Mouse (Mus musculus) adrenal gland, adult 18-20 months (tissue): Measurements from ENCODE around the gene Aff3. TPM values are rescaled to one million over a fixed set of nuclear protein-coding genes. Genes with fewer than 3 reads are reported as not detected.

Experiments used
- DNase-seq, 2 experiments: peaks; one replicate each; pipeline ENCODE4 v3.0.0; 2021 to 2022; ENCODE audit warnings: low spot score in 2 of 2
- total RNA-seq, 2 experiments: library from RNA; stranded (reverse); gene quantifications; 1 replicate in 1 of 2; 2 replicates in 1 of 2; pipeline ENCODE4 v1.2.3; 2021

Aff3 gene
- total RNA-seq, 2 experiments from 2014 or later, result 2.2 to 2.8 TPM

DNA sequence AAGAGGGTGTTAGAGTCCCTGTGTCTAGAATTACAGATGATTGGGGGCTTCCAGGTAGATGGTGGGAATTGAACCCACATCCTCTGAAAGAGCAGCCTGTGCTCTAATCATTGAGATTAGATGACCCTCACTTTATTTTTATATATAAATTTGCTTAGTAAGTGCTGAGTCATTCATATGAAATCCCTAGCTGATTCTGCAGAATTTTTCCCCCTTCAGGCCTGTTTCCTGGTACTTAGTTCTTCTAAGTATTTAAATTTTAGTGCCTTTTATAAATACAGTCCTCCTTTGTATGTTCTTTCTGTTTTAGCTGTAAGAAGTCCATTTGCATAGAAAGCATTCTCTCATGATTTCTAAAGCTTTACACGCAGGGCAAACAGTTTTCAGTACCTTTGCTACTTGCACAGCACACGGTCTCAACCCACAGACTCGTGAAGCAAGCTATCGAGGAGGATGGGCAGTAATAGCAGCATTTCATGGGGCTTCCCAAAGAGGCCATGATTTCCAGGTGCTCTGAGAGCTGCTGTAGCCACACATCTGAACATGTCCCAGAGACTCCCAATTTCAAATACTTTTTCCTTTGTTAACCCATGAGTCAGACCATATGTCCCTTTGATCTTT, 5.7 kb downstream of the Aff3 start:
- no peak for DNase-seq

DNA sequence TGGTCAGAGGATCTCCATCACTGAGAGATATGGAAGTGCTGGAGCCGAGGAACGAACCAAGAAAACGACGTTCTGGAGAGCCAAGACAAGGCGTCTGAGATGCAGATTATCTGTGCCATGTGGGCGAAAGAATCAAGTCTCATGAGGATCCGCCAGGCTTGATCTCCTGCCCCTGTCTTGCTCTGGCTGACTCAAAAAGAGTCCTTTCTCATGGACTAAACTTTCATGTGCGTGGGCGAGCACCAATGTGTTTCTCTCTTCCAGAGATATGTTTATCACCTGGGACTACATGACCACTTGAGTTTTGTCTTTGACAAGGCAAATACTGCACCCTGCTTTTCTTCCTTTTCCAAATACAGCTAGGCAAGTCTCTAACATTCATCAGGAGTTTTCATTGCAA, 6.4 kb downstream of the Aff3 start:
- DNase-seq, result no peak

DNA sequence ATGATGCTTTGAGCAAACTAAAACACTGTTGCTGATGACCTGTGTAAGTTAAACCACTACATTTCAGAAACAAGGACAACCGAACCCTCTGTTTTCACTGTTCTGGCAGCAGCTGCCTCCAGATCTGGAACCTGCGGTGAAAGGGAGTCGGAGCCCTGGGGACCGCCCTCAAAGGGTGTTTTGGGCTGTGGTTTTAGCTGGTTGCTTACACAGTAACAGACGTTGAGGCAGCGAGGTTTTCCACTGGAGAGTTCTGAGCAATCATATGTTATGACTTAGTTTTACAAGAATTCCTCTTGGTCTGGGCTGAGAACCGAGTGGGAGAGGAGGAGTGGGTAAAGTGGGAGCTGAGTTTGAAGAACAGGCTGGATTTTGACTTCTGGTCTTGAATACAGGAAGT, 7.1 kb downstream of the Aff3 start:
- no peak for DNase-seq

DNA sequence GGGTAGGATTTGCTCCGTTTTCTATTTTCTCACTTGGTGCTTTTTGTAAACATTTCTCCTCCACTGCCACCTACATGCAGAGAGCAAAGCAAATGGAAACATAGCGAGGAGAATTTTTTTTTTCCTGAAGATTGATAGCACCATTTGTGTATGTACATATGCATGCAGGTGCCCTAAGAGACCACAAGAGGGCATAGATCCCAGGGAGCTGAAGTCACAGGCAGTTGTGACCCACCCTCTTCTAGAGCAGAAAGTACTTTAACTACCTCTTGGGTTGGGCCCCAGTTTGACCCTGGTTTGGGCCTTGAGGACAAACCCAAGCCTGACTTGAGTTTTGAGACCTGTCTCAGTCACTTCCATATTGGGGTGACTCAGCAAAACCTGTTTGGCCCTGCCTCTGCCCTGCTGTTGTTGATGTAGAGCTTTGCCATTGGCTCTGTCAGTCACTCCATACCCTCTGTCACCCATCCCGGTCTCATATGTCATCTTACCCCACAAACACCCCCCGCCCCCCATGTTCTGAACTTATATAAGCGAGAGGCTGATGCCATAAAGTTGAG, 9.7 kb downstream of the Aff3 start:
- DNase-seq, result no peak

DNA sequence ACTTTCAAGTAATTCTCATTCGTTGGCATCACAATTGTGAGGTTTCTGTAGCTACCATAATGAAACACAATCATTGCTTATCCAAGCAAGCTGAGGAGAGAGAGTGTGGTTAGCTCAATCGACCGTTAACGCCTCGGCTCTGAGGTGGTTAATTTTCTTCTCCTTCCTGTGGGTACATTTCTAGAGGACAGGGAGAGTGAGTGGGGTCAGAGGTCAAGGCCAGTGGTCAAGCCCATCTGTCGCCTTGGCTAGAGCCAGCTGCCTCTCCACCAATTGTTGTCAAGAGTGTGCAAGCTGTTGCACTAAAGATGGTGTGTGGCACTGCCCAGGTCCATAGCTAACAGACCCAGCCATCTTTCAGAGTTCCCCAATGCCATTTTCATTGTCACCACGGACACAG, 14.7 kb downstream of the Aff3 start:
- DNase-seq, result no peak

DNA sequence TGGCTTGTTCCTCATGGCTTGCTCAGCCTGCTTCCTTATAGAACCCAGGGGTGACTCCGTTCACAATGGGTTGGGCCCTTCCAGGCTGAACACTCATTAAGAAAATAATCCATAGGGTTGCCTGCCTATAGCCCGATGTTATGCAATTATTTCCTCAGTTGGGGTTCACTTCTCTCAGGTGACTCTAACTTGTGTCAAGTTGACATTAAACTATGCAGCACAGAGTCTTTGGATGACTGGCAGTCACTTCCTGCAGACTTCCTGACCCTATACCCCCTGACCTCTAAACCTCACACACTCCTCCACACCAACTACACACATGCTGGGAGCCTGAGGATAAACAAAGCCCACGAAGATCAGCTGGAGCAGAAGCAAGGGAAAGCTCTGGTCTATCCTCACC, 15.6 kb downstream of the Aff3 start:
- DNase-seq, result no peak

DNA sequence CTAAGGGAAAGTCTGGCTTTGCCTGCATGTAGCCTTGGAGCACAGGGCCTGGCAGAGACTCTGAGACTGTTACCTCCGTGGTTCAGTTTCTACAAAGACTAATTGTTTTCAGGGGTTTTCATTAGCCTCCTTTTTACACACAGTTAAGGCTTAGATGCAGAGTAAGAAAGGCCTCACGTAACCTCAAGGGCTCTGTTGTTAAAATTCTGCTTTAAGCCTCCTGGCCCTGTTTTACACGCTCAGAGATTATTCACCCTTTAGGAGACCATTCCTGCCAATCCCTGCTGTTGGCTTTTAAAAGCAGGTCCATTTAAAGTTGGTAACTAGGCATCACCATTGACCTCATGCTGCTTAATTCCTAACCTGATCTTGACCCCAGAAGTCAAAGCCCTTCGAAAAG, 22.5 kb downstream of the Aff3 start:
- DNase-seq, result no peak

DNA sequence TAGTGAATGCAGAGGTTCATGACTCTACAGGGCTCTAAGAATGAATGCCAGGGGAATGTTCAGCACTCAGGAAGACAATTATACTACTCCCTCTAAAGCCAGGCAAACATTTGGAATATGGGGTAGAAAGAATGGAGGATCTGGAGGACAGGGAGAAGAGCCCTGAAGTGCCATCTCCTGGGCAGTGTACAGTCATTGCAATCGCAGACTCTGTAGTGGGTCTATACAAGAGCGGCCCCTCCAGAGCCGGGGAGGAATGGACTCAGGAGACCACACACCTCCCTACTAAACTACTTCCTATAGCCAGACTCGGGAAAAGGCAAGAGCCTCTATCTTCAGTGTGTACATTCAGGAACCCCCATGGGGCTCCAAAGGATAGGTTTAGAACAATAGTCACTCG, 25.1 kb downstream of the Aff3 start:
- DNase-seq, result no peak

DNA sequence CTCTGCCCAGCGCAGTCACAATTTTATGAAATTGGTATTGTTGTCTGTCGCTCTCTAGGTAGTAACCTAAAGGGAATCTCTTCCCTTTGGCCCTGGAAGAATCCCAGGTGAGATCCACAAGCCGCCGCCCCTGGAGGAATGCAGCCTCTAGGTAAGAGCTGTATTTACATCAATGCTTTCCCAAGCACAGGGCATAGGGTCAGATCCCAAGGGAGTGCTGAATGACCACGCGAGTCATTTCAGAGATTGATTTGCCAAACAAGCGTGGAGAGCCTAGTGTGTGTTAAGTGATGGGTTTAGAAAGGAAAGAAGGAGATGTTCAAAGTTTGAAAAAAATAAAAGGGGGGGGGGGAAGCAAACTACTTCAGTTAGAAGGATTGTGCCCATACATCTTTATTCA, 29.2 kb downstream of the Aff3 start:
- no peak for DNase-seq

DNA sequence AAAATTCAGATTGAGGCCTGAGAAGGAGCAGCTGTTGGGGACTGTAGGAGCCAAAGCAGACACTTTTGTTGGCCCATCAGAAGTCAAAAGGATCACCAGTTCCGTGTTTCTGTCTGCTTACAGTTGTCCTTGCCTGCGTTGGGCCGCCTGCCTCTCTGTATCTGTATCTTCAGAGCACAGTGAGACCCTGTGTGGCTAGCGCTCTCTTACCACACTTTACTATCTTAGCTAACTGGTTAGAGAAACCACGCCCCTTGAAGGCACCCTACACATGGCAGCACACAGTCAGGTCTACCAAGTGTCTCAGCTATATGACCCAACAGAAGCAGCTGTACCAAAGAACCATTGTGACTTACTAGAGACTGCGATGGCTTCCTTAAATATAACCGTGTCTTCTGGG, 30.7 kb downstream of the Aff3 start:
- DNase-seq, result no peak

DNA sequence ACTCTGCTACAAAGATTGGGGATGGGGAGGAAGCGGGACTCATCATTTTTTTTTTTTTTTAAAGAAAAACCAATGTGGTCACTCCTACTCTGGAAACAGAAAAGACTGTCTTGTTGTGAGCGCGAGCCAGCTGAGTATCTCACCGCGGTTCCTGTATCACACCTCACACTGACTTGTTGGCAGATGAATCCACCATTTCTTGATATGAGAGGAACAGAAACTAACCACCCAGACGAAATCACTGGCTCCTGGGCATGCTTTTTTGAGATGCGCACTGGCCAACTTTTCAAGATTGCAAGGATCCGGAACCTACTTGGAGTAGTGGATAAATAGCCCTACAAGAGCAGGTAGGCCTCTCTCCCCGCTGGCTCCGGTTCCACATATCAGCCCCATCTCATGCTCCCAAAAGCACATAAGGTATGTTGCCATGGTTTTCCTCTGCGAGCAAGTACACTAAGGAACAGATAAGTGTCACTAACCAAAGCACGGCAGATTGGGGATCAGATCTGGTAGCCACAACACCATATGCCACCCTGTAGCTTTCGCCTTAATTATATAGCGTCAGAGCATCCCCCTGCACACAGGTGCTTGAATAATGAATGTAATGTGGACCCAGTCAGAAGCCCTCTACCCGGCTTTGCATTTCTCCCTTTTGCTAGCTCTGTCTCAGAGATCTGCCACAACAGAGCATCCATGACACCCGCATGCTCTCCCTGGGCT, 32.1 kb downstream of the Aff3 start:
- no peak for DNase-seq

DNA sequence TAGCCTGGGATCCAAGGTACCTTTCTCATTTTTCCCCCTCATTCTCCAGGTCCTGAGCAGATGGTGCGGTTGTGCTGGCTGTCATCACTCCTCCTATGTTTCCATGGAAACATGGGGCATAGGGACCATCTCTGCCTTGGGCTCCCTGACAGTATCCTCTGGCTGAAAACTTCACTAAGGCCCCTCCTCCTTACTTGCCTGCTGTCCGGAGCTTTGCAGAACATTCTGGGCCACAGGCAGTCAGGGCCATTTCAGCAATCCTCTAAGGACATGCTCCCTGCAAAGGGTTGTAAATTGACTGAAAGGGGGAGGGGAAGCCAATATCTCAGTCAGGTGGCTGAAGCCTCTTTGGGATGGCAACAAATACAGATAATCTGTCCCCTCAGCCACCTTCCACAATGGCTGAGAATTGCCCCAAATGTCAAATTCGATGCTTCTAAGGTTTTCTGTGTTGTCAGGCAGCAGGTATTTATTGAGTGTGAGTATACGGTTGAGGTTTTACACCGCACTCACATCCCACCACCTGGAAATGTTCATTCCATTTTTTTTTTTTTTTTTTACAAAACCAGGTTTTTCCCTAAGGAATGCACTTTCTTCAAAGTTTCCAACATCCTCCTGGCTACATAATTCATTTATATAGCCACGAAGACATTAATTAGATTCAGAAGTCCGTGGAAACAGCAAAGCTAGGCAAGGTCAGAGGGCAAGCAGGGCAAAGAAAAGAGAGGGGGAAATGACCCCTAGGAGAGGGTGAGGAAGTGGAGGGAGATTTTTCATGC, 33.1 kb downstream of the Aff3 start:
- no peak for DNase-seq

DNA sequence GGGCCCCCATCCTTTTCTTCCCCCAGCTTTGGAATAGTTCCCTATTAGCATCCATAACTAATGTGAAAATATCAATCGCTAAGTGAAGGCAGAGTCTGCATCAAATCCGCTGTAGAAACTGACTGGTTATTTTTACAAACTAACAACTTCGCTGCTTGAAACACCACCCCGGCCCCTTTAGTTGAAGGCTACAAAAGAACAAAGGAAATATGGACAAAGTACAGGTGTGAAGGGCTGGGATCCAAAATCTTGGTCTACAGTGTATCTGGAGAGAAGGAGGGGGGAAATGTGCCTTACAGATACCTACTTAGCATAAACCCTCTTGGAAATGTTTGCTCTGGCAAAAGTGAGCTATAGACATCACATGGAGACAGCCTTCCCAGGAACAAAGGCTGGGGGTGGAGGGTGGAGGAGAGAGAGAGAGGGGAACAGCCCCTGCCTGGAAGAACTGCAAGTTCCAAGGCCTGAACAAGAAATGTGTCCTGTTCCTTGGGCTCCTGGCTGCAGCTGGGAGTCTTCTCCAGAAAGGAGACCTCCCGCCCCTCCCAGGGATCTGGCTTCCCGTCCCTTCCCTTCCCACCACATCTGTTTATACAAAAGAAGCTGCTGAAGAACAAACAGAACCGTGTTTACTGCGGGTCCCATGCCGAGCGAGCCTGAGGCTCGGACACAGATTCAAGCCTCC, 35.7 kb downstream of the Aff3 start:
- no peak for DNase-seq

DNA sequence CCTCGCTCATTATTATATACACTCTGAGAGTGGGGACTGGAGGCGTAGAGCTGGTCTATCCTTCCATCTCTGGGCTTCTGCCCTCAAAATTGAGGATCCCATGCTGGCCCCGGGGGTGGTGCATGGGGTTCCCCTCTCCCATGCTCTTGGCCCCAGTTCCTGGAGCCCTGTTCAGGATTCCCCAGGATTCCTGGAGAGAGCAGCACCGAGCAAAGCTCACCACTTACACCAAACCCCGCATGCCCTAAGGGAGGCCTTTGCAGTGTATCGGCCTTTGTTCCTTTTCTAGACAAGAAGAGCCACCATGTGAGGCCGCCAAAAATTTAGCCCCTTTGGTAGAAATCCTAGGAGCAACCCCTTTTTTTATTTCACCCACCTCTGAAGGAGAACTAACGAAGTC, 36.3 kb downstream of the Aff3 start:
- no peak for DNase-seq

DNA sequence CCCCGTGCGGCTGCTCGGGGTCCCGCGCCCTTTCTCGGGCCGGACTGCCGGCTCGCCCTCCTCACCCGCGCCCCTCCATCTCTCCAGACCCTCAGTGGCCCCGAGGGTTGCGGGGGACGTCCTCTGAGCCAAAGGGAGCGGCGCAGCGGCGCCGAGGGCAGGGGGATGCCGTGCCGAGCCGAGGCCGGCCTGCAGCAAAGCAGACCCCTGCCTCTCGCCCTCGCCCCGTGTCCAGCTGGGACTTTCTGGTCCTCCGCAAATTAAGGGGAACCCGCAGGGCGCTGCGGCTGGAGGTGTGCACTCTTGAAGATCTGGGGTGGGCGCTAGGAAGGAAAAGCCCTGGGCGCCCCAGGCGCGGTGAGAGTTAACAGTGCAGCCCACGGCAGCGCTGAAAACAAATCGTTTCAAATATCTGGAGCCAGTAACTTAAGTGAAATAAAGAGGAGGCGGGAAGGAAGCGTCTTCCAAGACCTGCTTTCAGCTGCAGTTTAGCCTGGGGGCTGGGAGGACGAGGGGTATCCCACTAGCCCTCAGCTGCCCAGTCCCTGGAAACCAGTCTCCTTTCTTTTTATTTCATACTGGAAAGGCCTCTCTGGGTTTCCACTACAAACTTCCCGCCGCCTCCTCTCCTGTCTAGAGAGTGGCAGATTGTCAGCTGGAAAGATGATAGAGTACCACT, 36.9 kb downstream of the Aff3 start:
- DNase-seq, result peak in 1 of 2 experiments; percentile 8

DNA sequence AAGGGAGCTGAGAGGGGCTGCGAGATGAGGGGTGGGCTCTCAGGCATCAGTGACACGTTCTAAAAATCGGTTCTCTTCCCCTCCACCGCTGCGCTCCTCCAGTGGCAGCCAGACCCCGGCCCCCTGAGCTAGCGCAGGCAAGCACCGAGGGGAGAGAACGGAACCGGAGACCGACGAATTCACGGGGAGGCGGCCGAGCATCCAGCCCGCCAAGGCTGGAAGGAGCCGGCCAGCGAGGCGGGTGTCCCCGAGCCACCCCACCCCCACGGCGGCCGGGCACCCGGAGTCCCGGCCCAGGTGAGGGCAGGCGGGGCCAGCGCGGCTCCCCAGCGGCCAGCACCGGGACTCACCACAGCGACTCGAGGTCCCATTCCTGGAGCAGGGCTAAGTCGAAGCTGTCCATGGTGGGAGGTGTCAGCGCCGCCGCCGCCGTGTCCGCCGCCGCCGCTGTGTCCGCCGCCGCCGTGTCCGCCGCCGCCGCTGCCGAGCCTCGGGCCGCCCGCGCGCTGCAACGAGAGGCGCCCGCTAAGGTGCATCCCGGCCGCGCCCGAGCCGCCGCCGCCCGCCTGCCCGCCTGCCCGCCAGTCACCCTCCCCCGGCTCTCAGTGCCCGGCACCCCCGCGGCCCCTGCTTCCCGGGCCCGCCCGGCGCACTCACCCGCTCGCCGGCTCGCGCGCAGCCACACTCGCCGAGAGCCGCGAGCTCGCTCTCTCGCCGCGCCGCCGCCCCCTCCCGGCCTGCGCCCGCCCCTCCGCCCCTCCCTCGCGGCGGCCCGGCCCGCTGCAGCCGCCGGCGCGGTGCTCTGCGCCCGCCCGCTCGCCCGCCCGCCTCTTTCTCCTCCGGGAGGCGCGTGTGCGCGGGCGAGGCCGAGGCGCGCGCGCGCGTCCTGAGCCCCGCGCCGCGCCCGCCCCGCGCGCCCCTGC, 37.8 kb downstream of the Aff3 start:
- DNase-seq, result peak; percentile 46 to 55

DNA sequence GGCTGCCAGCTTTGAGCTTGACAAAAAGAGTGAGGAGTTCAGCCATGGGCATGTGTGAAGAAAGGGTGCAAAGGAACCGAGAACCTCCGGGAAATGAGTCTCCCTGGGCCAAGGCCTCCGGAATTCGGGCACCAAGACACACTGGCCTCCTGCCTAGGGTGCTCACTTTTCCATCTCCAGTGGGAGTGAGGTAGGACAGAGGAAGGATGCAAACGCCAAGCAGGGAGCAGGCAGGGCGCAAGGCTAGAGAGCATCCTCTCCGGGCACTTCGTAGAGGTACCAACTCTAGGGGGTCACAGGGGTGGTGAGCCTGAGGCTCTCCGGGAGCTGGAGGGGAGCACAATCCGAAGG, 38.4 kb downstream of the Aff3 start:
- DNase-seq, result peak in 1 of 2 experiments; percentile 3

DNA sequence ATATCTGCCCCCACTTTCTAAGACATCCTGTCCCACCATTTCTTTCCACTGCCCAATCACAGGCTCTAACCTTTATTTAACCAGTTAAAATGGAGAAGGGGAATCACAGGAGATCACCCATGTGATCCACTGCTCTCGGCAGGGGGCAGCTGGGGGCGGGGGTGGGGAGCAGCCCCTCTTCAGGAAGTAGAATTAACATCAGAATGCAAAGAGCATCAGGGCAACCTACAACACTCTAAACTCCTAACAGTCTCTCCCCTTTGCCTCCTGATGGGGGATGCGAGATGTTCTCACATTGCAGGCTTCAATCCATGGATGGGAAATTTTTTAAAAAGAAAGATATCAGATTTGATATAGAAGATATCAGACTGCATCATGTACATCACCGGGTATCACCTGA, 42.9 kb downstream of the Aff3 start:
- no peak for DNase-seq

DNA sequence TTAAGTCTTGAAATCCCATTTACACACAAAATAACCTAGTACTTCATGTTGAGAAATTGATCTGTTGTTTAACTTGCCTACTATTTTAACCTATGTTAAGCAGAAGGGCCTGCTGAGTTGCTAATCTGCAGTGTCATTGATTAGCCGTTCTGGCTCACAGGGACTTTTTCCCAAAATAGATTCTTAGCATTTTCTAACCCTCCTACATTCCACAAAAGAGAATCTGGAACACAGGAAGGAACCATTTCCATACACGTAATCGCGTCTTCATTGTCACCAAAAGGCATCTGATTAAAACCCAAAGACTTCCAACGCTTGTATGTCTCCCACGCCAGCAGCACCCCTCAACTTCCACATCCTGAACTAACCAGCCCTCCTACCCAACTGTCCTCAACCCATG, 44.4 kb downstream of the Aff3 start:
- DNase-seq, result no peak

DNA sequence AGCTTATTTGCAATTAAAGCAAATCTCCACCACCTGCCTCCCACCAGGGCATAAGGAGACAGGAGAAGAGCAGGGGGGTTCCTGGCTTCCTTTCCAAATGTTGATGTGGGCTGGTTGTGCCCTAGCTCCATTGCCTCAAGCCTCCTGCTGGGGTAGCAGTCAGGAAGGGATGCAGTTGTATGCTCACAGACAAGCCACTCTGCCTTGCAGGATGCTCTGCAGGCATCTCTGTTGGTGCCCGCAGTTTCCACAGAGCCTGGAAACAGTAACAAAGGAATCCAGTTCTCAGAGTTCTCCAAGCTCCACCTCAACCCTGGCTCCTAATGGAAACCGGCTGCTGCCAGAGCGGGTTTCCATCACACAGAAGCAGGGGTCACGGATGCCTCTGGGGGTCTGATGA, 58.0 kb downstream of the Aff3 start:
- no peak for DNase-seq
